Mouse (Mus musculus): Measurements from ENCODE around the gene Ppp2r2d. TPM values are rescaled to one million over a fixed set of nuclear protein-coding genes. Genes with fewer than 3 reads are reported as not detected.

Ppp2r2d gene
- polyA plus RNA-seq, 1 experiment from 2014 or later, result 37.3 TPM

DNA sequence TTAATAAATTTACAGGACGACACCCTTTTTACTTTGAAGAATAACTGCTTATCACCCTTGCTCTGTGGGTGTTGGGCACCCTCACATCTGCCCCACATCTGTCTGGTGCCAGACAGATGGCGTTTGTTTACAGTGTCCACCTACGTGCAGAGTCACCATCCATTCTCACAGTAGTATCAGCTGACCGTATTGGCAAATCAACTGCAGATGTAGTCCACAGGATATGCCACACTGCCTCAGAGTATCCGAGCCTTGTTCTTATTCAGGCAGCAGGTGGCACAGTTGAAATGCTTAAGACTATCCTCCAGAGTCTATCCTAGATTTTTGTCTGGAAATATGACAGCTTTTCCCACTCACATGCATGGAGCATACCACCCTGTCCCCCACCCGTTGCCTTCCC, 21.4 kb downstream of the Ppp2r2d start:
- H3K4me3 ChIP-seq (replicated peaks), result no peak overlapping the region
- H3K9ac ChIP-seq, result no peak overlapping the region
- no peaks in the 10 kb centered on the region for H3K27me3 ChIP-seq
- no peaks in the 10 kb centered on the region for H3K4me1 ChIP-seq
- H3K9me3 ChIP-seq (replicated peaks), result no peaks in the 10 kb centered on the region
- WGBS, result 80% methylated on average over 6 of the region's 6 CpGs
- peaks cover 45% of the 10 kb centered on the region for H3K36me3 ChIP-seq
- no peak for ATAC-seq (replicated peaks; ENCODE audit: low FRiP score)
- no peak overlapping the region for H3K4me2 ChIP-seq
- no peak overlapping the region for H3K27ac ChIP-seq

GRCm38 (mm10) chr7:138868316-138868715, 22.4 kb downstream of the Ppp2r2d start:
- ATAC-seq (replicated peaks; ENCODE audit: low FRiP score), result no peak
- Histone ChIP-seq H3K4me2 (no peak overlapping the region), H3K9me3 (replicated peaks) (no peaks in the 10 kb centered on the region), H3K4me3 (replicated peaks) (no peak overlapping the region), H3K4me1 (no peaks in the 10 kb centered on the region), H3K27me3 (no peaks in the 10 kb centered on the region), H3K9ac (no peak overlapping the region), H3K36me3 (peaks cover 55% of the 10 kb centered on the region), H3K27ac (no peak overlapping the region)
- WGBS, result 90% methylated on average over 4 of the region's 4 CpGs

GRCm38 (mm10) chr7:138872956-138873355, 27.1 kb downstream of the Ppp2r2d start:
- Histone ChIP-seq H3K9ac (no peak overlapping the region), H3K27me3 (no peaks in the 10 kb centered on the region), H3K9me3 (replicated peaks) (no peaks in the 10 kb centered on the region), H3K4me2 (no peak overlapping the region), H3K4me3 (replicated peaks) (no peak overlapping the region), H3K4me1 (no peaks in the 10 kb centered on the region), H3K27ac (0 out of 2 replicates have a peak overlapping the region, but pooled peaks have one; percentile 34), H3K36me3 (peaks cover 97% of the 10 kb centered on the region)
- ATAC-seq (replicated peaks; ENCODE audit: low FRiP score), result no peak
- 84% methylated on average over 3 of the region's 3 CpGs for WGBS

DNA sequence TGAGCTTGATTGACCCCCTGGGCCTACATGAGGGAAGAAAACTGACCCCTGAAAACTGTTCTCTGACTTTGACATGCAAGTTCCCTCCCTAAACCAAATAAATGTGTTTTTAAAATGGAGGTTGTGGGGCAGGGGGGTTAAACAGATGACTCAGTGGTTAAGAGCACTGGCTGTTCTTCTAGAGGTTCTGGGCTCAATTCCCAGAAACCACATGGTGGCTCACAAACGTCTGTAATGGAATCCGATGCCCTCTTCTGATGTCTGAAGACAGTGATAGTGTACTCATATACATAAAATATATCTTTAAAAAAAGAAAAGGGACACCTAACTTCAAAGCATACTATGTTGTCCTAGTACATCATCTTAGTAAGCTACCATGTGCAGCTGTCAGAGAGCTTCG, 29.2 kb downstream of the Ppp2r2d start:
- Histone ChIP-seq H3K9me3 (replicated peaks) (no peaks in the 10 kb centered on the region), H3K36me3 (peaks cover 99% of the 10 kb centered on the region), H3K27ac (no peak overlapping the region), H3K27me3 (no peaks in the 10 kb centered on the region), H3K4me2 (no peak overlapping the region), H3K4me1 (no peaks in the 10 kb centered on the region), H3K4me3 (replicated peaks) (no peak overlapping the region), H3K9ac (no peak overlapping the region)
- WGBS, result 86% methylated on average over 3 of the region's 3 CpGs
- no peak for ATAC-seq (replicated peaks; ENCODE audit: low FRiP score)

- 95% methylated on average over 3 of the region's 3 CpGs for WGBS
- Histone ChIP-seq H3K4me1 (no peaks in the 10 kb centered on the region), H3K36me3 (peaks cover 71% of the 10 kb centered on the region), H3K9me3 (replicated peaks) (no peaks in the 10 kb centered on the region), H3K9ac (no peak overlapping the region), H3K4me2 (no peak overlapping the region), H3K27me3 (no peaks in the 10 kb centered on the region), H3K4me3 (replicated peaks) (no peak overlapping the region), H3K27ac (no peak overlapping the region)
- ATAC-seq (replicated peaks; ENCODE audit: low FRiP score), result no peak
These were observed 37.8 kb downstream of the Ppp2r2d start for GRCm38 (mm10) chr7:138883724-138884123.

DNA sequence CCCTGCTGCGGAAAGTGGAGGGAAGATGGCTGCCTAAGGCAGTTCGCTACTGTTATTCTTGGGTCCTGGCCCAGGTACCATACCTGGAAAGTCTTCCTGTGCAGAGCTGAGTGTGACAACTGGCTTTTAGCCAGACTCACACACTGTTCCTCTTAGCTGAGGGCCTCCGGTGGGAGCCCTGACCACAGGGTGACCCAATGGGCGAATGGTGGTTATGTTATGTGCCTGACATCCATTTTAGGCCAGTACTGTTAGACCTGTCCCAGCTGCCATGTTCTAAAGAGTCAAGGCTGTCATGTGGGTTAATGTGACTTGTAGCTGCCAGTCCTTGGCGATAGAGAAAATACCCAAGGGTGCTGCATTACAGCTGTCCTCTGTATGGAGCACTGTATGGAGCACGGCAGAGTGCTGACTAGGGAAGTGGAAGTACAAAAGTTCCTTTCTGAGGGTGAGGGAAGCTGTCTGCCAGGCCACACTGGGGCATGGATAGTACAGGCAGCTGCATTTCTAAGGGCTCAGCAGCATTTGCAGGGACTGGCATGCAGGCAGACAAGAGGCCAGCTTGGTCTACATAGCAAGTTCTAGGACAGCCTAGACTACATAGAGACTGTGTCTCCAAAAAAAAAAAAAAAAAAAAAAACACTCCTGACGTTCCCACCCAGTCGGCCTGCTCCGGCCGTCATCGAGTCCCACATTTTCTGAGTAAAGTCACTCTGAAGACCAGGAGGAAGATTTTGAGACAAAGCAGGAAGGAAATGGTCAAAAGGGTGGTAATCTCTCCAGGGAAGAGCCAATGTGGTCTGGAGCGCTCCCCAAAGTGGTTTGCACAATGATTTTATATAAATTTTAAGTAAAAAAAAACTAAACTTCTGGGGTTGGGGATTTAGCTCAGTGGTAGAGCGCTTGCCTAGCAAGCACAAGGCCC, 39.7 kb downstream of the Ppp2r2d start:
- 85% methylated on average over 12 of the region's 13 CpGs for WGBS
- no peaks in the 10 kb centered on the region for H3K4me1 ChIP-seq
- no peak for ATAC-seq (replicated peaks; ENCODE audit: low FRiP score)
- H3K27me3 ChIP-seq, result no peaks in the 10 kb centered on the region
- H3K27ac ChIP-seq, result no peak overlapping the region
- H3K36me3 ChIP-seq, result peaks cover 52% of the 10 kb centered on the region
- H3K4me2 ChIP-seq, result no peak overlapping the region
- H3K9me3 ChIP-seq (replicated peaks), result no peaks in the 10 kb centered on the region
- no peak overlapping the region for H3K4me3 ChIP-seq (replicated peaks)
- H3K9ac ChIP-seq, result no peak overlapping the region

GRCm38 (mm10) chr7:138898122-138898521, 52.2 kb downstream of the Ppp2r2d start:
- H3K27me3 ChIP-seq, result no peaks in the 10 kb centered on the region
- no peak overlapping the region for H3K9ac ChIP-seq
- ATAC-seq (replicated peaks; ENCODE audit: low FRiP score), result no peak
- no peak overlapping the region for H3K4me3 ChIP-seq (replicated peaks)
- WGBS, result 50% methylated on average over 2 of the region's 2 CpGs
- no peaks in the 10 kb centered on the region for H3K4me1 ChIP-seq
- H3K36me3 ChIP-seq, result peaks cover 42% of the 10 kb centered on the region
- no peaks in the 10 kb centered on the region for H3K9me3 ChIP-seq (replicated peaks)
- no peak overlapping the region for H3K27ac ChIP-seq
- H3K4me2 ChIP-seq, result no peak overlapping the region

- H3K36me3 ChIP-seq, result peaks cover 37% of the 10 kb centered on the region
- H3K4me1 ChIP-seq, result peaks cover 2% of the 10 kb centered on the region; the same call in 1 of the 2 replicates
- no peaks in the 10 kb centered on the region for H3K9me3 ChIP-seq (replicated peaks)
- H3K27ac ChIP-seq, result no peak overlapping the region
- no peak overlapping the region for H3K4me3 ChIP-seq (replicated peaks)
- H3K27me3 ChIP-seq, result no peaks in the 10 kb centered on the region
- H3K9ac ChIP-seq, result no peak overlapping the region
- ATAC-seq (replicated peaks; ENCODE audit: low FRiP score), result no peak
- WGBS, result 87% methylated on average over 4 of the region's 4 CpGs
- no peak overlapping the region for H3K4me2 ChIP-seq
These were observed 52.9 kb downstream of the Ppp2r2d start for GRCm38 (mm10) chr7:138898743-138899142.

DNA sequence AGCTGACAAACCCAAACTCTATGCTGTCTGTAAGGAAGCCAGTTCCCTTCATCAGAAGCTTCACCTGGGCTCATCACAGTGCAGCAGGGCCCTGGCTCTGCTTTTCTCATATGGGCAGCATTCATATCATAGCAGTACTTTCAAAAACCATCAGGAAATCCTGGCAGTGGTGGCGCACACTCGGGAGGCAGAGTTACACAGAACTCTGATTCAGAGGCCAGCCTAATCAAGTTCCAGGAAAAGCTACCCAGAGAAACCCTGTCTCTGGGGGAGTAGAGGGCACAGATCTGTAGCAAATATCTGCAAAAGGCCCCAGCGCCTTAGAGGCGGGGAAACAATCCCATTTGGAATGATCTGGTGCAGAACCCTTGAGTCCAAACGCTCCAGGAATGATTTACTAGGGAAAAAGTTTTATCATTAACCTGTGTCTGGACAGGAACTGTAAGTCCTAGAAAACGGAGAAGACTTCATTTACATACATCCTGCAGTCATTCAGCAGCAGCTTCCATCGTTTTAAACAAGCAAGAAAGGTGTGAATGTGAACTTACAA, 58.1 kb downstream of the Ppp2r2d start:
- Histone ChIP-seq H3K4me2 (peak overlapping the region; percentile 4; the same call in 1 of the 2 replicates), H3K4me1 (peaks cover 31% of the 10 kb centered on the region), H3K27ac (peak overlapping the region; percentile 82), H3K36me3 (no peaks in the 10 kb centered on the region), H3K9me3 (replicated peaks) (no peaks in the 10 kb centered on the region), H3K9ac (no peak overlapping the region), H3K27me3 (no peaks in the 10 kb centered on the region), H3K4me3 (replicated peaks) (no peak overlapping the region)
- peak; percentile 31; the same call in 1 of the 2 replicates for ATAC-seq (replicated peaks; ENCODE audit: low FRiP score)
- WGBS, result 33% methylated on average over 7 of the region's 7 CpGs

DNA sequence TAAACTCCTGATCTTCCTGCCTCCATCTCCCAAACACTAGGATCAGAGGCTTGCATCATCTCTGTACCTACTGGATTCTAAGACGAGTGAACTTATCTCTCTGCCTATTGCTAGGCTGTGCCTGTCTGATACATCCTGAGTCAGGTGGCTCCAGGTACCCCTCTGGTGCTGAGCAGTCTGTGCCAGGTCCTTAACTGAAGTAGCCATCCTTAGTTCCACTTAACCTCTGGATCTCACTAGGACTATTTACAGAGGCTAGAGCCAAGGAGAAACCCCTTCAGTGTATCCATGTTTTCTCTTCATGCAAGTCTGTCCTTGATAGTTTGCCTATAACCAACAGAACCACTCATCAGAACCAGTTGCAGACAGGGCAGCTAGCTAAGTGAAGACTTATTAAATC, 60.6 kb downstream of the Ppp2r2d start:
- WGBS, result 74% methylated on average over 1 of the region's 1 CpGs
- 0 out of 2 replicates have a peak overlapping the region, but pooled peaks have one; percentile 2 for H3K9ac ChIP-seq
- H3K27me3 ChIP-seq, result no peaks in the 10 kb centered on the region; the same call in 1 of the 2 replicates
- no peaks in the 10 kb centered on the region for H3K9me3 ChIP-seq (replicated peaks)
- H3K4me3 ChIP-seq (replicated peaks), result peak overlapping the region; percentile 26
- peak overlapping the region; percentile 45; the same call in 1 of the 2 replicates for H3K27ac ChIP-seq
- ATAC-seq (replicated peaks; ENCODE audit: low FRiP score), result no peak
- peaks cover 46% of the 10 kb centered on the region for H3K4me1 ChIP-seq
- peak overlapping the region; percentile 80 for H3K4me2 ChIP-seq
- no peaks in the 10 kb centered on the region for H3K36me3 ChIP-seq

- no peaks in the 10 kb centered on the region; the same call in 1 of the 2 replicates for H3K27me3 ChIP-seq
- 9% methylated on average over 7 of the region's 7 CpGs for WGBS
- 0 out of 2 replicates have a peak overlapping the region, but pooled peaks have one; percentile 2 for H3K9ac ChIP-seq
- H3K4me1 ChIP-seq, result peaks cover 46% of the 10 kb centered on the region
- H3K36me3 ChIP-seq, result no peaks in the 10 kb centered on the region
- H3K4me2 ChIP-seq, result peak overlapping the region; percentile 80
- no peaks in the 10 kb centered on the region for H3K9me3 ChIP-seq (replicated peaks)
- ATAC-seq (replicated peaks; ENCODE audit: low FRiP score), result no peak; the same call in 1 of the 2 replicates
- peak overlapping the region; percentile 45; the same call in 1 of the 2 replicates for H3K27ac ChIP-seq
- H3K4me3 ChIP-seq (replicated peaks), result peak overlapping the region; percentile 26
These were observed 61.2 kb downstream of the Ppp2r2d start for GRCm38 (mm10) chr7:138907043-138907442.

GRCm38 (mm10) chr7:138907976-138908375, 62.1 kb downstream of the Ppp2r2d start:
- H3K4me2 ChIP-seq, result peak overlapping the region; percentile 80
- H3K27me3 ChIP-seq, result no peaks in the 10 kb centered on the region; the same call in 1 of the 2 replicates
- H3K4me3 ChIP-seq (replicated peaks), result peak overlapping the region; percentile 81
- H3K27ac ChIP-seq, result 0 out of 2 replicates have a peak overlapping the region, but pooled peaks have one; percentile 18
- 75% methylated on average over 5 of the region's 5 CpGs for WGBS
- H3K36me3 ChIP-seq, result no peaks in the 10 kb centered on the region
- peaks cover 46% of the 10 kb centered on the region for H3K4me1 ChIP-seq
- no peak for ATAC-seq (replicated peaks; ENCODE audit: low FRiP score)
- peak overlapping the region; percentile 84; the same call in 1 of the 2 replicates for H3K9ac ChIP-seq
- no peaks in the 10 kb centered on the region for H3K9me3 ChIP-seq (replicated peaks)
